Mouse (Mus musculus) G1E (cell line): ENCODE data around the gene Foxi1.

Experiments
- CTCF ChIP-seq: IDR thresholded peaks from 2 replicates; pipeline ENCODE4 v1.5.1; 2012; ENCODE audit warnings: low read depth, low read length, inconsistent platforms, mixed read lengths
- GATA1 ChIP-seq: IDR thresholded peaks from 2 replicates; pipeline ENCODE4 v1.6.1; 2012; ENCODE audit warnings: borderline replicate concordance, low read length, inconsistent platforms, mixed read lengths
- GATA2 ChIP-seq: IDR thresholded peaks from 2 replicates; pipeline ENCODE4 v1.6.1; 2012; ENCODE audit warnings: low read depth, low read length, inconsistent platforms, borderline replicate concordance
- POLR2AphosphoS5 ChIP-seq: IDR thresholded peaks from 2 replicates; pipeline ENCODE4 v1.6.1; 2012; ENCODE audit warnings: low read depth, low read length, inconsistent platforms; ENCODE audit not compliant: insufficient replicate concordance
- TAL1 ChIP-seq: conservative IDR thresholded peaks from 2 replicates; pipeline ENCODE4 v1.6.1; 2012; ENCODE audit warnings: low read depth, low read length, inconsistent platforms, mixed read lengths

DNA sequence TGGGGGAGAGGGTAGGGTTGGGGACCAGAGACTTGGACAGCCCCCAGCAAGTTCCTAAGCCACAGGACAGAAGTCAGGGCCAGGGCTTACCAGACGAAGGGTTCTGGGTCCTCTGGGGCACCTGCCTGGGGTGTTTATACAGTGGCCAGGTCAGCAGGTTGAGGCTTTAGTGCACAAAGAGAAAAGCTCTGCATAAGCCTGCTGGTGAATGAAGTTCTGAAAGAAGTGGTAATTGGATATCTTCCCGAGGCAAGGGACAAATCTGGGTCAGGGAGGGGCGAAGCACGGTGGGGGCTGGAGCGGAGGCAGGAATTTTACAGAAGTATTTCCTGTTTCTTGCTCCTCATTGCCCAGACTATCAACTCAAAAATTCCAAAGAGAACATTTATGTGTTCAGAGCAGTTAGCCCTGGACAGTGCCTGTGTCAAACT is 38.4 kb downstream of the Foxi1 start:
- TF ChIP-seq CTCF (no peak), TAL1 (no peak), GATA1 (no peak), POLR2AphosphoS5 (no peak), GATA2 (no peak)
